Mouse (Mus musculus) Muller cell, postnatal 12 days (primary cell): ENCODE results near the gene Igf1r.

Experiments used
- DNase-seq: peaks from one replicate; pipeline ENCODE4 v3.0.0-alpha.2; 2015; ENCODE audit errors: inconsistent ontology term

Igf1r gene

DNA sequence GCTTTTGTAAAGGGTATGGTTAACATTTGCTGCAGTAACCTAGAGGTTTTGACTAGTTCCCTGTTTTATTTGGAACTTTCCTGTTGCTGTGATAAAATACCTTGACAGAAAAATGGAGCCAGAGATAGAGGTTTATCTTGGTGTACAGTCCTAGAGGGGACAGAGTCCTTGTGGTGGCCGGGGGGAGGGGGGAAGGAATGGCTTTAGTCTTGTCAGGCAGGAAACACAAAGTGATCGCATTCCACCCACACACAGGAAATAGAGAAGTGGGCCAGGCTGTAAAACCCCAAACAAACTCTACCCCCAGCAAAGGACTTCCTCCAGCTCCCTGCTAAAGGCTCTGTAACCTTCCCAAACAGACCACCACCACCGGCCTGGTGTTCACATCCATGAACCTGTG is 211.4 kb downstream of the Igf1r start:
- no peak for DNase-seq

DNA sequence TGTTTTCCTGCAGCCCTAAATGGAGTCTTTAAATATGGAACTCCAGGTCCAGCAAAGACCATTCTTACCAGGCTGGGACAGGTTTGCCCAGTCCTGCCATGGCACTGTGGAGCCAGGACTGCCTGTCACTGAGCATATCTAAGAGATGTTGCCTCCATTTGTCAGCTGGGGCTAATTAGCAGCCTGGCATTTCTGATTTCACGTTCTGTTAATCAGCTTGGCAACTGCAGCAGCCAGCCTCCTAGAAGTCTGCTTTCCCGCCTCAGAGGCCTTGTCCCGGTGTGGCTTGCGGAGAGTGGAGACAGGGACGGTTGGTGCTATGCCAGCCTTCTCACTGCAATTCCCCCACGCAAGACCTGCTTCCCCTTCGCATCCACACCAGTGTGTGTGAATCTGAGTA is 220.1 kb downstream of the Igf1r start:
- peak; percentile 83 for DNase-seq

DNA sequence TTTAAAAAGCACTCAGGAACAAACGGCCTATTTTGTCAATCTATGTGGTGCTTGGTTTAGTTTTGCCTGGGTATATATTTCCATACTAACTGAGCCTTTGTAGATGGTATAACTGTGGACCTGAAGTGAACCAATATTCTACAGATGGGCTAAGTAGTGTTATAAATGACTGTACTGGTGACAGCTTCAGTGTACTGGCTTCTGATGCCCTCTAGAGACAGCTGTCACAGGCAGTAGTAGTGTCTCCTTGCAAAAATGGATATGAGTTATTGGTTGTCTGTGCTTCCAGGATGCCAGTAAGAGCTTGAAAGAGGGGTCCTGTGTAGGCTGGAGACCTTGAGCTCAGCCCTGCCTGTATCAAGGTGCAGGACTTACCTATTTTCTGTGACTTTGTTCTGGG is 227.0 kb downstream of the Igf1r start:
- no peak for DNase-seq

DNA sequence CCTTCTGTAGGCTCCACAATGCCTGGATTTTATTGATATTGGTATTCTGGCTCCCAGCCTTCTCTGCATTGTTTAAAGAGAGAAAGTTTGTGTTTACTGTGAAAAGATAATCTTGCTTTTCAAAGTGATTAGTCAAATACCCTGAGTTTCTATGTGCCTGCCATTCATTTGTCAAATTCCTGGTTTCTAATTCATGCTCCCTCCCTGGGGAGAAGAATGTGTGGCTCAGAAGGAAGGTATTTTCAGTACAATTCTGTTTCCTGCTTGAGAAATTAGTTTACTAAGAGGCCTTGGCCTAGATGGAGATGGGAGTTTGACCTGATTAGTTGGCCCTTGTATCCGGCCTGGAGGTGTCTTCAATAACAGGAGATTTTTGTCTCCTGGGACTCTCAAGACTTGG is 228.5 kb downstream of the Igf1r start:
- peak; percentile 93 for DNase-seq

DNA sequence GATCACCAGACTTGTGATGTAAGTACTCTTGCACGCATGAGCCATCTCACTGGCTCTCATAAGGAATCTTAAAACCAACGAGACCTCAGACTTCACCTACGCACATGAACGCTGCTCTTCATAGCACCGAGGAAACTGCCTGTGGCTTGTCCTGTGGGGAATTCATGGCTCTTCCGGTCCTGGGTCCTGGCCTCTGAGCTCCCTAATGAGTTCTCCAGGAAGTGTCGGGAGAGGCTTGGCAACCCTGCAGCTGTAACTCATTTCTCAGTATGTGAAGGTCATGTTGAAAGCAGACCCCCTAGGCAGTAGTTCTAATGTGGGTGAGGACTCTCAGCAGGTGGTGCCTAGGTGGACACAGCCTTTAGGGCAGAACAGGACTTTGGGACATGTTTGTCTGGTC is 229.4 kb downstream of the Igf1r start:
- DNase-seq = no peak

DNA sequence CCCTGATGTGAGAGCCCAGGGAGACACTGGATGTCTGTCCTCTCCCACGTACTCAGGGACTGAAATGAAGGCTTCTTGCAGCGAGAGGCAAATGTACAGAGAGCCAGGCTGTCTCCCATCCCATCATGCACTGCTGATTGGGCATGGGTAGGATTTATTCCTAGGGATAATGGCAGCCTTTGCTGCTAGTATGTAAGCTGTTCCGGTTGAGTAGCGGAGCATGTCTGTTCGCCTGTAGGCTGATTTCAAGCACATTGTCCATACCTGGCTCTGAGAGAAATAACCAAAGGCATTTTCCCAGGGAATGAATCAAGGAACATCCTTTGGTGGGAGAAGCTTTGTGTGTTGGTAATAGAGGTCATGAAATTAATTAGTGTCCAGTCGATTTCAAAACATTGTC is 230.1 kb downstream of the Igf1r start:
- no peak for DNase-seq

DNA sequence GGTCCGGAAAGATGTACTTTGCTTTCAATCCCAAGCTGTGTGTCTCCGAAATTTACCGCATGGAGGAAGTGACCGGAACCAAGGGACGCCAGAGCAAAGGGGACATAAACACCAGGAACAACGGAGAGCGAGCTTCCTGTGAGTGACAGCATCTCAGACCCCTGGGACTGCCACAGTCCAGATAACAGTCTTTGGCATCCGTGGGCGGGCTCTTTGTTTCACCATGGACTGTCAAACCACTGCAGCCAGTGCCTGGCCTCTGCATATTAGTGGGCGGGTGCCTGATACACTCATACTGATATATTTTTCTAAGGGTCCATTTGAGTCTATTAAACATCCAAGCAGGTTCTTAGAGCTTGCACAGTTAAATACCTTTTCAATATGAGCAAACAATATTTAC is 230.8 kb downstream of the Igf1r start:
- DNase-seq = no peak

DNA sequence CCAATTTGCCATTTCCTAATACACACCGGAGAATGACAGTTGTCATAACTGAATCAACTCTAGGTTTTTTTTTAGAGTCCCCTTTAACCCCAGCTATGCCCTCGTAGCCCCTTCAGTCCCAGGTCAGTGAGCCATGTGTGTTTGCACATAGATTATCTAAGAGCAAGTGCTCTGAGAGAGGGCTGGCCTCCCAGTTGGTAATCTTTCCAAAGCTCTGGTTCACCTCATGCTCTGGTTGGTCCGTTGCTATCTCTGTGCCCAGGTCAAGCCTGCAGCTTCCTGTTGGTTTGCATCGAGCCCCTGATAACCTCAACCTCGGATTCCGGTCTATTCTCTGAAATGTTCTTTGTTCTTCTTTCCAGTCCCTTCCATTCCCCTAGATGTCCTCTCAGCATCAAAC is 236.6 kb downstream of the Igf1r start:
- DNase-seq = no peak

DNA sequence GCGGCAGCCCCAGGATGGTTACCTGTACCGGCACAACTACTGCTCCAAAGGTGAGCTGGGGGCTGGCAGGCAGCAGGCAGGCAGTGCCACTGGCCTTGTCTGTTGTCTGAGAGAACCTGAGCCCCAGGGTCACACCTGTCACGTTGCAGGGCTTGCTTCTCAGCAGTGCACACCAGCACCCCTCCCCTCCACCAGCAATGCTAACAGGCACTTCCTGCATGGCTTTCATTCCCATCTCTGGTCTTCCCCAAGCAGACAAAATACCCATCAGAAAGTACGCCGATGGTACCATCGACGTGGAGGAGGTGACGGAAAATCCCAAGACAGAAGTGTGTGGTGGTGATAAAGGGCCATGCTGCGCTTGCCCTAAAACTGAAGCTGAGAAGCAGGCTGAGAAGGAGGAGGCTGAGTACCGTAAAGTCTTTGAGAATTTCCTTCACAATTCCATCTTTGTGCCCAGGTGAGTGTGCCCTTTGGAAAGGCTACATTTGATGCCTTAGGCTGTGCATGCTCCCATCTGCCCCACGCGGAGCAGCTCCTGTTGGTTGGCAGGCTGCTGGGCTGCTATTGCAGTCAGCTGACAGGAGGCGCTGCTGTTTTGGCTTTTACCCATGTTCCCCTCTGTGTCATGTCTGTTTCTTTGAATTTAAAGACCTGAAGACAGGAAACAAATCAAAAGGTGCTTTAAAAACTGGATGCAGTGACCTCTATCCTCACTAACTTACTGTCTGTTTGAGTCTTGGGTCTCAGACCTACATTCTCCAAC is 237.2 kb downstream of the Igf1r start:
- no peak for DNase-seq

DNA sequence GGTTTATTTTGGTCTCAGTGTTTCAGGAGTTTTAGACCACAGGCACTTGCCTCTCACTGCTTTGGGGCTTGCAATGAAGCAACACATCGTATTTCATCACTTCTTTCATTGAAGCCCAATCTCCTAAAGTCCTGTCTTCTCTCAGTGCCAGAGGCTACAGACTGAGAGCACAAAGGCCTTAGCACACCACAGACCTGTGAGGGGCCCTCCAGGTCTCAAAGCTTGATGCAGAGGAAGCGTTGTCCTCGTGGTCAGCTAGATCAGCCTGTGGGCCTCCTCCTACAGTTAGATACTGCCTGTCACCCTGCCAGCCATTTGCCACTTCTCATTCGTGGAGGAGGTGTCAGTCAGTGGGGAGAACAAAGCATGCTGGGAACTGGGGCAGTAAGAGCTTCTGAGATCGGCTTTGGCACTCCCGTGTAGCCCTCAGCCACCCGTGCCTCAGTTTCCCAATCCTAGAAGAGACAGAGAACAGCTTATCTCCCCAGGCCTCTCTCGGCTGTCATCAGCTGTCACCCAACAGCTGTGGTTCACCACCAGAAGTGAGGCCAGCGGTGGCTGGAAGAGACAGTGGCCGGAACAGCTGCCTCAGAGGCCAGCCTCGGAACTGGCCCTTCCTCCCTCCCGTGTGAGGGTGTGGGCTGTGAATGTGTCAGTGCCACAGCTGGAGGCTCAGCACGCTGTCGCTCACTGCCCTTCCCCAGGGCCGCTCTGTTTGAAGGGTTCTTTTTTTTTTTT is 241.5 kb downstream of the Igf1r start:
- DNase-seq = no peak

DNA sequence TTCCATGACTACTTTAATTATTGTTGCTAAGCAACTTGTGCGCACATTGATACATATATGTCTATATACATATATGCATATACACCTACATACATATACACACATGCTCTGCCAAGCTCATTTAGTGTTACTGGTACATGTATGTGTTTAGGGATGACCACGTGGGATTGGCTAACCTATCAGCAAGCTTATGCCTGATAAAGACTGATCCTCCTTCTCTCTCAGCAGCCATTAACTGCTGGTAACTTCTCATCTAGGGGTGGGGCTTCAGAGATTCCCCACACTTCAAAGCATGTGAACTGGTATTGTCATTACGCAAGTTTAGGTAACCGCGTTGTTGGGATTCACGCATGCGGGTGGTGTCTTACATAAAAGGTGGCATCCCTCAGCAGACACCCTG is 247.0 kb downstream of the Igf1r start:
- no peak for DNase-seq

DNA sequence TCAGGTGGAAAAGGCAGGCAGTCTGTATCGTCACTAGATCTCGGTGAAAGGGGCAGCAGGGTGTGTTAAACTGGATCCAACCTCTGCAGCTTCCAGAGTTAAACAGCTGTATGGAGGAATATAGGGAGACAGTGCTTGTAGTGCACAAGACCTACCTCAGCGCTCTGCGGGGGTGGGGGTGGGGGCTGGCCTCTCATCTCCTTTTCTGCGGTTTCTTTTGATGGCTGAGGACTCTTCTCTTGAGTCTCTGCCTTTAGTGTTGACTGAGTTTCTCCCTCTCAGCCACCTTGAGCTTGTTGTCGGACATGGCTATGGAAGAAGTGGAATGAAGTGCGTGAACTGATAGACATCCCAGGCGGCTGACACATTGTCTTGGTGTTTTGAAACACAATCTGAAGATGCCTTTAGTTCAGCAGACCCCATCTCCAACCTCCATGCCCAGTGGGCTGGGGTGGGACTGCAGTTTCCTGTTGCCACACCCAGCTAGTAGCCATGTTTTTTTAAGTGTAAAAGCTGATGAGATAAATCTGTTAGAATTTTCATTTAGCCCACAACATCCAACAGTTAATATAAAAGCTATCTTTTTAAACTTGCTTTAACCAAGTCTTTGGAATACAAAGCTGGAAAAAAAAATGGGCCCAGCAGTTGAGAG is 253.3 kb downstream of the Igf1r start:
- DNase-seq = no peak

DNA sequence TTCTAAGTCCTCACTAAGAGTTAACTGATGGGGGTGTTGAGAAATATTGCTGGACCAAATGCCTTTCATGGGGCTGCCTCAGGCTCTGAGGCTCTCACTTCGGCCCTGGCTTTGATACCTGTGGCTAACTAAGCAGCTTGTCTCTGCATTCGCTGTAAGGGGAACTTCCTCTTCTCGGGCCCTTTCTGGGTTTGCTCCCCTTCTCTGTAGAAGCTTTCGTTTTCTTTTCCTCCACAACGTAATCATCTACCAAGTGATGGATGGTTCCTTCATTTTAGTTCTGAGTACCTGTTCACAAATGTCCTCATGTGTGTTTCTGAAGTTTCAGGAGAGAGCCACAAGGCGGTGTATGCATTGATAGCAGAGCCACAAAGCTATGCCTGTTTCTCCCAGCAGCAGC is 256.4 kb downstream of the Igf1r start:
- no peak for DNase-seq

DNA sequence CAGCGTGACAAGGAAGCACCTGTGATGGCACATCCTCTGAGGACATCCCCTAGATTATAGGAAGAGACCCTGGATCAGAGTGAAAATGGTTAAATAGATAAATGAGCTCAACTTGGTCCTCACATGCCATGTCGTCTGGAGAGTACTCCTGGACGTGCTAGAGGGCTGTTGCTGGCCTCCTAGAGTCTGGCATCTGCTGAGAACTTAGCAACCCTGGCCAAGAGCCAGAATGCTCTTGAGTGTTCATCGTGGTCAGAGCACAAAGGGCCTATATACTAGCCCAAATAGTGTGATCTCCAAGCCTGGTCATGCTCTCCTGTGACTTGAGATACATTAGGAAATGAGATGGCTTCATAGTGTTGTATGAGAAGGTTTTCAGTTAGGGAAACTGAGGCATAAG is 257.8 kb downstream of the Igf1r start:
- no peak for DNase-seq

DNA sequence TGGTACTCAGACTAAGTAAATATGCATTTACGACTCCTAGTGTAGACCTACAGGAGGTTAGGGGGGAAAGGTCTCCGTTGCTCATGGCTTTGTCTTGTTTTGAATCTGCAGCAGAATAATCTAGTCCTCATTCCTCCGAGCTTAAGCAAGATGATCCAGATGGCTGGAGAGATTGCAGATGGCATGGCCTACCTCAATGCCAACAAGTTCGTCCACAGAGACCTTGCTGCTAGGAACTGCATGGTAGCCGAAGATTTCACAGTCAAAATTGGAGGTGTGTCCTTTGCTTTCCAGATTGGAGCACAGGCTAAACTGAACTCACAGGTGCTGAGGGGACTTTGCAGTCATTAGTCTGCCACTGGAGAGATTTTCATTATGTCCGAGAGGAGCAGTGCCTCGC is 259.3 kb downstream of the Igf1r start:
- DNase-seq = no peak

DNA sequence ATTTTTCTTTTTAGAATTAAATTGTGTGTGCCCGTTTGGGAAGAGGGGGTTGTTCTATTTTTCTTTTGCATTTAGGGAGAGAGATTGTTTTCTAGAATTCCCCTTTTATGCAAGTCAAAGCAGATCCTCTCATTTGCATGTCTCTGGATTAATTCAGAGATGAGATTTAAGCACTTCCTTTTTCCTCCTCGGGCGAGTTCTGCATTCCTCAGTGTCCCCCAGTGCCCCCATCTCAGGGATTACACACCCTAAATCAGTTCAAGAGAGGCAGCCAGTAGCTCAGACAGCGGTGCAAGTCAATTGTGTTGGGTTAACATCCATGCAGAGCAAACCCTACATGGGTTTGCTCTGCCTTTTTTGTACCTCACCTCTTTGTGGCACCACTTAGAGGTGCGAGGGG is 261.2 kb downstream of the Igf1r start:
- no peak for DNase-seq

DNA sequence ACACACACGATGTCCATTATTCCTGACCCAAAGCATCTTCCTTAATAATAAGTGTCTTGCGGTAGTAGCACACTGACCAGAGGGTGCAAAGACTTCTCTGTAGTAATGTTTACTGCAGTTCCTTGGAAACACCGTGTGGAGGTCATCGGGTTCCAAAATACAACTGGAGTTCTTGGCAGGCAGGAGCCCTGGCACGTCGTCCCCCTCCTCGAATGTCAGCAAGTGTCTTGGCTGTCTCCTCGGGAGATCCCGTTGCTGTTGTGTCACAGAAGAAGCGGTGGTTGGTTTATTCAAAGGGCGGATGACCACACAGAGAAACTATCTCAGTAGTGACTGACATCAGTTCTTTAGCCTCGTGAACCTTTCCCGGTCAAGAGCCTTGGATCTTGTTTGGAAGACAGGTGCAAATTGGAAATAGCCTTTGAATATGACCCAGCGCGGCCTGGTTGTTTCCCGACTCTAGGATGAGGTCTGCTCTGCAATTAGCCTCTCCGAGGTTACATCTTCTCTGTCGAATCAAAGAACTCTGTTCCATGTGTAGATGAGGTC is 263.0 kb downstream of the Igf1r start:
- DNase-seq = no peak

DNA sequence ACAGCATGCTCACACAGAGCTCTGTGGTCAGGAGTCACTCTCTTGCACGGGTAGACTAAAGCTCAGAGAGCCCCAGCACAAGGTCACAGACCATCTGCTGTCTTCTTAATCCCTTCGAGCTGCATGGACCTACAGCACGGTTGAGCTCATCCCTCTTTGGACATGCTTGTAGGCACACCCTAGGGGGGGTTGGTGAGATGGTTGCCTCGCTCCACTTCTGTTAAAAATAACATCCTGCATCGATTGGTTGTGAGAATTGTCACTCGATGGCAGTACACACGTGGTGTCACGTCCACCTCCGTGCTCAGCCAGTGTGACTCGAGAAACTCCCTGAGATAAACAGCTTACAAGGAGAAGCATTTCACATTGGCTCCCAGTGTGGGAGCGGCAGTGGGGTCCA is 266.3 kb downstream of the Igf1r start:
- DNase-seq = no peak

DNA sequence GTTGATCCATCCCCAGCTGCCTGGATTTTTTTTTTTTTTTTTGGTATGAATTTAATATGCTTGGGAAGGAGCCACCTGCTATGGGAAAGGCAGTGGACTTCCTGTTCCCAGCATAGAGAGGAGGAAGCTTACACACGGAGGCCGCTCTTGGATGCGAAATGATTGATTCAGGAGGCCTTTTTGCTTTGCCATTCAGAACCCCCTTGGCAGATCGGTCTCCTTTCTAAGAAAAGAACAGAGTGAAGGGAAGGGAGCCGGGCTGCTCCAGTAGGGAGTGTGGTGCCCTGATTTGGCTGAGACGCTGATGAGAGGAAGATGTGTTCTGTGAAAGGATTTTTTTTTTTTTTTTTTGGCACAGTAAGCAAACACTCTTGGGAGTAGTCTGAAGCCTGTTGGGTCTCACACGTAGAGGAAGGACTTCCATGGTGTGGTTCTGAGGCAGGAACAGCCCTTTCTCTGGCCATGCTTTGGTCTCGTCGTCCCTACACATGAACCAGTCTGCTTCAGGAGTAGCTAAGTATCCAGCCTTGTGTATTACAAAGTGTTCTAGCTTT is 269.1 kb downstream of the Igf1r start:
- DNase-seq = no peak

DNA sequence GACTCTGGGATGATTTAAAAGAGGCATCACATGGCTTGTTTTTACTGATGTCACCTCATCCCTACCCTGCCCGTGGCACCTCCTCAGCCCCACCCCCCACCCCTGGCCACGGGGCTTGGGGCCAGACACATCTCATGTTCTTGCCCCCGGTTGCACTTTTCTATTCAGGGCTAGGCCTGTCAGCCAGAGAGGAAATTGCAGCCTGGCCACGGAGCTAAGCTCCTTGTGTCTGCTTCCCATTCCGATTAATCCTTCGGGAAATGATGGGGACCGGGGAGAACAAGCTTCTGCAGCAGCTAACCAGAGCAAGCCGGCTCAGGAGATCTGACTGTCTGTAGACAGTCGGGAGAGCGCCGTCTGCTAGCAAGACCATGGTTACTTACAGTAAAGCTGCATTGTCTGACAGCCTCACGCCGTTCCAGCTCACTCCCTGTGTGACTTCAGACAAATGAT is 270.8 kb downstream of the Igf1r start:
- peak; percentile 22 for DNase-seq

DNA sequence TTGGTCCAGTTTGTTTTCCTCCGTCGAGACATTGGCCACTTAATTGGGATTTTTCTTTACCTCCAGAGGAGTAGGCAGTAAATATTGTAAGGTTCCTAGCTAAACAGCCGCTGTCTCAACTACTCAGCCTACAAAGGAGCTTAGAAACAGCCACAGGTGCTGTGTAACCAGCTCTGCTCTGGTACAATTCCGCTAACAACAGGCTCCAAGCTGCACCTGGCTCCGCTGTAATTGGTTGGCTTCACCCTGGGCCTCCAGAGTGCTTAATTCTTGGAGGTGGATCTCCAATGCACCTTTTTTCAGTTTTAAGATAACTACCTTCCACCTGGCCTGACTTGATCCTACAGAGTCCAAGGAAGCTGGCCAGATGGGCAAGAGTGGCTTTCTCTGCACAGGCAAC is 271.4 kb downstream of the Igf1r start:
- DNase-seq = no peak

DNA sequence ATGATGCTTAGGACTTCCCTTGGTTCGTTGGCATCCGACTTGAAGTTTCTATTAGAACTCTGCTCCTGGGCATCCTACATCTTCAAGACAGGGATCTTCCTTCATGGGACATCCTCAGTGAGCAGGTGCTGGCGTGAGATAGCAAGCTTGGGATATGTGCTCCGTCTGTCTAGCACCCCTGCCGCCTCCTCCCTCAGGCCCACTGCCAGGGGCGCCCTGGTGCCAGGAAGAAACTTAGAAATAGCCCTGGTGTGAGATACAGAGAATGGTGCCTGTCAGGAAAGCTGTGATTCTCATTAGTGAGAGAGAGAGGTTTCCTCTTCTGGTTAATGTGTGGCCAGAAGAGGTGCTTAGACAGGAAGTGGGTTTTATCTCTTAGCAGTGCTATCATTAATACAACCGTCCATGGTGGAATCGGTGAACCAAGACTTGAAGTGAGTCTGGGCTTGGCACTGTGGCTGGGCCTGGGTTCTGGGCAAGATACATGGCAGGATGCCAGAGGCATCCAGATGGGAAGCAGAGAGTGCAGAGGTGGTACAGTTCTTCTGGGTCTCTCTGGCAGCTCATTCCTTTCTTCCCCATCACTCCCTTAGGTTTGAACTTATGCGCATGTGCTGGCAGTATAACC is 272.9 kb downstream of the Igf1r start:
- no peak for DNase-seq
